Mouse (Mus musculus) spleen, adult 2 months (tissue): ENCODE data around the gene Hist1h2ao. TPM values are rescaled to one million over a fixed set of nuclear protein-coding genes. Genes with fewer than 3 reads are reported as not detected.
A peak's percentile ranks its signal among the peaks of the same experiment; 100 is the strongest.
"Not testable (repeated sequence)": the region's sequence is repeated elsewhere in the genome, so short reads cannot be mapped to it uniquely, and the experiment has no call there.

Experiments
- DNase-seq, 2 experiments: peaks; one replicate each; pipeline versions ENCODE4 v3.0.0 to v3.0.0-alpha.2; 2012 to 2021; ENCODE audit warnings: low spot score in 2 of 2, low read depth in 1 of 2
- H3K27ac ChIP-seq: fragments of 200-500 bp; 2 replicates; pipeline ENCODE4 v1.5.1; 2012; ENCODE audit warnings: low read length, inconsistent platforms; ENCODE audit not compliant: insufficient read depth
- H3K27me3 ChIP-seq: fragments of 200-500 bp; 2 replicates; pipeline ENCODE4 v1.6.1; 2012; ENCODE audit warnings: mild to moderate bottlenecking, moderate library complexity, low read length, inconsistent platforms; ENCODE audit not compliant: control insufficient read depth, insufficient read depth
- H3K36me3 ChIP-seq: fragments of 200-500 bp; 2 replicates; pipeline ENCODE4 v1.6.1; 2012; ENCODE audit warnings: mild to moderate bottlenecking, low read length, inconsistent platforms; ENCODE audit not compliant: control insufficient read depth, insufficient read depth
- H3K4me1 ChIP-seq: fragments of 200-500 bp; 2 replicates; pipeline ENCODE4 v1.6.1; 2011; ENCODE audit warnings: inconsistent platforms; ENCODE audit not compliant: control insufficient read depth, insufficient read depth, insufficient read length
- H3K4me3 ChIP-seq: fragments of 200-500 bp; 2 replicates; pipeline ENCODE4 v1.5.1; 2011; ENCODE audit warnings: mild to moderate bottlenecking, inconsistent platforms; ENCODE audit not compliant: insufficient read depth, insufficient read length; ENCODE audit errors: extremely low read depth
- CTCF ChIP-seq: fragments of 200-500 bp; IDR thresholded peaks from 2 replicates; pipeline ENCODE4 v1.5.1; 2011; ENCODE audit warnings: mild to moderate bottlenecking, inconsistent platforms; ENCODE audit not compliant: insufficient read depth, insufficient read length, insufficient replicate concordance; ENCODE audit errors: extremely low read depth
- POLR2A ChIP-seq: fragments of 200-500 bp; IDR thresholded peaks from 2 replicates; pipeline ENCODE4 v1.6.1; 2011; ENCODE audit warnings: low read depth, low read length, inconsistent platforms
- WGBS: fragments of 180-500 bp; shearing (Covaris S2); methylation state at CpG from one replicate; pipeline ENCODE4 v1.1.7; 2018; 5-methylcytosine and 5-hydroxymethylcytosine counted together
- polyA plus RNA-seq: library from polyadenylated mRNA; depleted of rRNA; stranded (reverse); fragments of >200 nt; gene quantifications from 2 replicates; pipeline ENCODE4 v1.2.3, GENCODE M21; 2012

The Hist1h2ao gene
- polyA plus RNA-seq, 1 experiment: not detected

- TF ChIP-seq POLR2A (no peak), CTCF (no peak)
- Histone ChIP-seq H3K27me3 (no peaks in the 10 kb centered on the region), H3K27ac (no peak overlapping the region), H3K4me3 (no peak overlapping the region), H3K36me3 (no peaks in the 10 kb centered on the region), H3K4me1 (no peaks in the 10 kb centered on the region)
- no peak for DNase-seq
- WGBS: 65% methylated on average over 6 of the region's 6 CpGs
Measured at GRCm38 (mm10) chr13:21789925-21790324, 20.3 kb upstream of the Hist1h2ao start.

DNA sequence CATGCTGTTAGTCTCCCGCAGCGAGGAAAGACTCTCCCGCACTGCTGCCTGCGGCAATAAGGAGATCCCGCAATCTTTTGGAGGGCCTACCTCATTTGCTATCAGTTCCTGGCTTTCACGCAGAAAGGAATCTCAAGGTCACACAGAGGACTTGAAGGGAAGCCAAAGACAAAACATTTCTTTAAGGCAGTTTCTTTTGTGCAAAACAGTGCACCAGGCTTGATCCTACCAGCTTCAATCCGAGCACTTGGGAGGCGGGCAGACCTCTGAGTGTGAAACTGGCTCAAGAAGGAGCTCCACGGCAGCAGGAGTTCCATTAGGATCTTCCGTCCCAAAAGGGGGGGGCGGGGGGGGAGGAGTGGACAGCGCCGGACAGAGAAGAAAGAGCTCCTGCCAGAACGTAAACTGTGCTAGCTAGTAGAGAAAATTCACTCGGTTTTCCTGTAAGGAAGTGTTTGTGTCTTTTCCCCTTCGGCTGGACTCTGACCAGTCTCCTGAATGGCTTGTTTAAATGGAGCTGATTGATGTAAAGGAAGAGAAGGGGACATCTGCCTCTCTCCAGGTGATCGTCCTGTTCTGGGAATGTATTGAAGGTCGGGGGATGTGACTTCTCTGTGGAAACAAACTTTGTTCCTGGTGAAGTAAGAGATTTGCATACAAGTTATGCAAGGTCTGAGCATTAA lies 19.5 kb upstream of the Hist1h2ao start:
- TF ChIP-seq POLR2A: no peak
- TF ChIP-seq CTCF: no peak
- no peaks in the 10 kb centered on the region for H3K36me3 ChIP-seq
- no peak for DNase-seq
- no peaks in the 10 kb centered on the region for H3K4me1 ChIP-seq
- no peak overlapping the region for H3K27ac ChIP-seq
- H3K4me3 ChIP-seq: no peak overlapping the region
- WGBS: 64% methylated on average over 18 of the region's 18 CpGs
- no peaks in the 10 kb centered on the region for H3K27me3 ChIP-seq

DNA sequence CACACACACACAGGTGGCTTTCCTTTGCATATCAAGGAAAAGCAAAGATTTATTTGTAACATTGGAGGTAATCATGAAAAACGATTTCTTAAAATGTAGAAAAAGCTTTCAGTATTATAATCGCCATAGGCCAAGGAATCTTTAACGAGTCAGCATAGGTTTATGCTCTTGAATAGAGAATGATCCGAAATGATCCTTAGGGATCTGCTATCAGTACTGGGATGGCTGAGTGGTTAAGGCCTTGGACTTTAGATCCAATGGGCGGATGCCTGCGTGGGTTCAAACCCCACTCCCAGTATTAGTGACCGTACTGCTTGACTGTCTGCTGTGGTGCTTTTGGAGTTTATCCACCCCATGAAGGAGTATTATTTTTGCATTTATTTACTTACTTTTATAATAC lies 14.7 kb upstream of the Hist1h2ao start:
- TF ChIP-seq CTCF (no peak), POLR2A (no peak)
- WGBS: 94% methylated on average over 7 of the region's 7 CpGs
- no peak for DNase-seq

GRCm38 (mm10) chr13:21797163-21797562 lies 13.1 kb upstream of the Hist1h2ao start:
- not testable (repeated sequence) for H3K27ac ChIP-seq, H3K36me3 ChIP-seq, DNase-seq, H3K4me3 ChIP-seq, H3K4me1 ChIP-seq, H3K27me3 ChIP-seq

More for the DNA sequence above, 14.7 kb upstream of the Hist1h2ao start:
- Histone ChIP-seq H3K36me3 (no peaks in the 10 kb centered on the region), H3K27me3 (no peaks in the 10 kb centered on the region), H3K4me1 (no peaks in the 10 kb centered on the region), H3K4me3 (no peak overlapping the region), H3K27ac (no peak overlapping the region)

GRCm38 (mm10) chr13:21803058-21803457 lies 7.2 kb upstream of the Hist1h2ao start:
- not testable (repeated sequence) for H3K4me3 ChIP-seq, H3K36me3 ChIP-seq, H3K27ac ChIP-seq, DNase-seq, H3K27me3 ChIP-seq, H3K4me1 ChIP-seq
- no CpG with 5 or more reads among the region's 4 CpGs for WGBS

GRCm38 (mm10) chr13:21811074-21811473 lies 809 bp downstream of the Hist1h2ao start:
- H3K36me3 ChIP-seq, H3K4me1 ChIP-seq, DNase-seq, H3K27ac ChIP-seq, H3K27me3 ChIP-seq, H3K4me3 ChIP-seq: not testable (repeated sequence)
- WGBS: no CpG with 5 or more reads among the region's 8 CpGs

DNA sequence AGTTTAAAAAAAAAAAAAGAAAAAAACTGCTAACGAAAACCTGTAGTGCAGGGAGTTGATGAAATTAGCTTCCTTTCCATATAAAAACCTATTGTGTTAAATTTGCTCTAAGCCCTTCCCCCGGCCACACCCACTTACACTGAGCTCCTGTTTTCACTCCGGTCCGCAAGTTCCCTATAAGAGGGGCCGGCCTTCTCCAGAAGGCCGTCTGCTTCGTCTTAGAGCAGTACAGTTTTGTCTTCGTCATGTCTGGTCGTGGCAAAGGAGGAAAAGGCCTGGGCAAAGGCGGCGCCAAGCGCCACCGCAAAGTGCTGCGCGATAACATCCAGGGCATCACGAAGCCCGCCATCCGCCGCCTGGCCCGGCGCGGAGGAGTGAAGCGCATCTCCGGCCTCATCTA lies 1.3 kb downstream of the Hist1h2ao start, which contains the start of gene Hist1h4m:
Hist1h4m (plus strand) TSS at position 208 of the 400 bp plus-strand sequence.
- H3K4me1 ChIP-seq, H3K27me3 ChIP-seq, H3K36me3 ChIP-seq, H3K4me3 ChIP-seq: not testable (repeated sequence)
- DNase-seq: peak in 1 of 2 experiments; percentile 50
- WGBS: no CpG with 5 or more reads among the region's 24 CpGs
- H3K27ac ChIP-seq: peak within 1 kb of the TSS; percentile 46

DNA sequence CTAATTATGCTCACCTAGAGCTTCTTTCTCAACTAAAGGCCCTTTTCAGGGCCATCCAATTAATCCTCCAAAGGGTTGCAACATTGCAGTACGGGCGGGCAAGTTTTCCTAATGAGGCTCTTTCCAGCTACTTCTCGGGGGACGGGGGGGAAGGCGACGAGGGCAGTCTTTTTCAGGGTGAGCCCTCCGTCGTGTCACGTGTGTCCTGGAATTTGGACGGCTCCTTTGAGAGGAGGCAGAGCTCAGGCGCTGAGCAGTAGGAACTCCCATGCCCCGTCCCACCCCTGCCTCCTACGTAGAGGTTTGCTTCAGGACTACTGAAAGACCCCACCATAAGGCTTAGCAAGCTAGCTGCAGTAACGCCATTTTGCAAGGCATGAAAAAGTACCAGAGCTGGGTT lies 1.8 kb downstream of the Hist1h2ao start:
- not testable (repeated sequence) for DNase-seq, H3K4me3 ChIP-seq, H3K4me1 ChIP-seq, H3K36me3 ChIP-seq, H3K27me3 ChIP-seq
- H3K27ac ChIP-seq: peak overlapping the region; percentile 46
- WGBS: 0% methylated on average over 14 of the region's 14 CpGs

DNA sequence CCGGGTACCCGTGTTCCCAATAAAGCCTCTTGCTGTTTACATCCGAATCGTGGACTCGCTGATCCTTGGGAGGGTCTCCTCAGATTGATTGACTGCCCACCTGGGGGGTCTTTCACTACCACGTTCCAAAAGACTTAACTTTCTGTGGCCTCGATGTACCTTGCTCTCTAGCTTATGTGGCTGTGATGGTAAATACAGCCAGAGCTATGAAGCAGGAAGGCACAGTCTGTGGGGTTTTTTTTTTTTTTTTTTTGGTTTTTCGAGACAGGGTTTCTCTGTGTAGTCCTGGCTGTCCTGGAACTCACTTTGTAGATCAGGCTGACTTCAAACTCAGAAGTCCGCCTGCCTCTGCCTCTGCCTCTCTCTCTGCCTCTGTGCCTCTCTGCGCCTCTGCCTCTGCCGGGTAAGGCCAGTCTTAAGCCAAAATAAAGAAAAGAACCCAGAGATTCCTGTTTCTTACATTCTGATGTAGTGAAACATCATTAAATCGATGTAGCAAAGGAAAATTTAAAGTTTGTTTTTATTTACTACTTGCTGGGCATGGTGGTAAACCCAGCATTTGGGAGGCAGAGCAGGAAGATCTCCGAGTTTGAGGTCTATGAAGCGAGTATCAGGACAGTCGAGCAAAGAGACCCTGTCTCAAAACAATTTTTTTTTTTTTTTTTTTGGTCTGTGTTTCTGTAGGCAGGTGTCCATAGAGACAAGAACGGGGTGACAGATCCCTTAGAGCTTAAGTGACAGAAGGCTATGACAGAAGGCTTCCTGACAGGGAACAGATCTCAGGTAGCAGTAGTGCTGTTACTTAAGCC lies 10.0 kb downstream of the Hist1h2ao start:
- not testable (repeated sequence) for H3K4me3 ChIP-seq, H3K27me3 ChIP-seq, H3K4me1 ChIP-seq, H3K27ac ChIP-seq, DNase-seq, H3K36me3 ChIP-seq
- 78% methylated on average over 7 of the region's 16 CpGs for WGBS
